ENCODE assay signal across 11 mouse cellular contexts in genomic region chr19:21376445-21377218, GRCm38 (mm10).
DNase-seq lines count a peak whose midpoint lies in the region; ATAC-seq and TF ChIP-seq lines count a peak whose summit lies in the region.
"Had no signal": no experiment of that assay in that cellular context is flagged by ENCODE, and none has a peak within 500 bp of the region (broad histone marks: within the 10 kb centered on the region; RNA-seq: fewer than 3 reads in every experiment).

No protein-coding gene starts in this region.

- H3K27ac ChIP-seq in stomach, postnatal 0 days (replicated peaks) = no peak overlapping the region
- H3K27ac ChIP-seq: forebrain, embryonic 10.5 days; neural tube, embryonic 13.5 days had no signal

- H3K4me2 ChIP-seq in stomach, postnatal 0 days (replicated peaks; ENCODE audit: low read depth) = no peak overlapping the region
- H3K4me2 ChIP-seq: neural tube, embryonic 13.5 days had no signal

- H3K4me3 ChIP-seq in stomach, postnatal 0 days (ENCODE audit: low read depth, low read length) = no peak overlapping the region
- H3K4me3 ChIP-seq: forebrain, embryonic 10.5 days; neural tube, embryonic 13.5 days had no signal

- H3K9ac ChIP-seq in stomach, postnatal 0 days (ENCODE audit: low read length) = no peak overlapping the region
- H3K9ac ChIP-seq: neural tube, embryonic 13.5 days had no signal

- no peaks in the 10 kb centered on the region for H3K4me1 ChIP-seq in stomach, postnatal 0 days (replicated peaks; ENCODE audit: control insufficient read depth, insufficient read depth)
- H3K4me1 ChIP-seq: forebrain, embryonic 10.5 days; neural tube, embryonic 13.5 days had no signal

- no peak for TF ChIP-seq CTCF in stomach, postnatal 0 days (IDR thresholded peaks at IDR 0.05; ENCODE audit: low read depth)

- no peaks in the 10 kb centered on the region for H3K9me3 ChIP-seq in stomach, postnatal 0 days (ENCODE audit: control insufficient read depth, low read length)
- H3K9me3 ChIP-seq: forebrain, embryonic 10.5 days; neural tube, embryonic 13.5 days had no signal

- peak; percentile 65; the same call in 1 of the 2 replicates for ATAC-seq in stomach, postnatal 0 days (ENCODE audit: low FRiP score, low TSS enrichment)
- ATAC-seq: activated CD4-positive, CD25-positive, alpha-beta regulatory T cell, adult 4 months had no signal

- peak; percentile 12 for DNase-seq in adrenal gland, postnatal 14 days
- DNase-seq in adrenal gland, postnatal 10 days = no peak
- peak; percentile 15 for DNase-seq in urinary bladder, postnatal 14 days (ENCODE audit: low spot score)
- DNase-seq in urinary bladder, adult 2 months (ENCODE audit: low spot score) = no peak
- peak; percentile 34 to 40 for DNase-seq in heart, postnatal 36 days
- DNase-seq in stomach, postnatal 0 days (ENCODE audit: low spot score) = no peak
- DNase-seq in left cerebral cortex, postnatal 10 days (ENCODE audit: extremely low spot score in 1 of 2, low spot score in 2 of 2) = no peak
- DNase-seq in yolk sac, embryonic 10.5 days (ENCODE audit: low spot score) = no peak

- 82% methylated on average over 4 of the region's 4 CpGs for WGBS in stomach, postnatal 0 days

- no peaks in the 10 kb centered on the region for H3K27me3 ChIP-seq in stomach, postnatal 0 days (ENCODE audit: control insufficient read depth, insufficient read depth, low read length)
- H3K27me3 ChIP-seq: neural tube, embryonic 13.5 days had no signal

- no peak for TF ChIP-seq EP300 in stomach, postnatal 0 days (optimal IDR thresholded peaks at IDR 0.05)

- intact Hi-C loops in heart, postnatal 36 days (cut with DNase I) = loop anchor here (10.0 kb wide), 1 partner anchor 278 kb away; the partner anchor contains the start of genes 1110059E24Rik and Abhd17b
- intact Hi-C loops in left cerebral cortex, postnatal 10 days (cut with DNase I) = loop anchor here (10.0 kb wide), 1 partner anchor 928 kb away; no protein-coding TSS in a partner anchor

- no peaks in the 10 kb centered on the region for H3K36me3 ChIP-seq in stomach, postnatal 0 days (ENCODE audit: control insufficient read depth, insufficient read depth, low read length)
- H3K36me3 ChIP-seq: forebrain, embryonic 10.5 days; neural tube, embryonic 13.5 days had no signal

Comparison
In these comparisons a context has a peak if more than half of its experiments do, and no peak if none do; other contexts are left out.
1. DNase-seq: peak in adrenal gland, postnatal 14 days (single experiment), urinary bladder, postnatal 14 days (single experiment) and heart, postnatal 36 days (2 of 2); none in adrenal gland, postnatal 10 days (single experiment), urinary bladder, adult 2 months (single experiment), stomach, postnatal 0 days (single experiment), left cerebral cortex, postnatal 10 days (0 of 2) and yolk sac, embryonic 10.5 days (single experiment).